In genomic region chr2:102872436-102872835, GRCm38 (mm10) we compare ENCODE assay signal across 22 mouse cellular contexts.
"Had no signal": no experiment of that assay in that cellular context is flagged by ENCODE, and none has a peak within 500 bp of the region (broad histone marks: within the 10 kb centered on the region; RNA-seq: fewer than 3 reads in every experiment).

No protein-coding gene starts in this region.

- H3K4me1 ChIP-seq: midbrain, embryonic 15.5 days had no signal

- H3K27ac ChIP-seq: left cerebral cortex, adult 2 months; limb, embryonic 12.5 days; limb, embryonic 15.5 days; liver, embryonic 14.5 days; macrophage; midbrain, embryonic 15.5 days; neural tube, embryonic 13.5 days; stomach, postnatal 0 days had no signal

- H3K4me3 ChIP-seq: left cerebral cortex, adult 2 months; limb, embryonic 12.5 days; limb, embryonic 15.5 days; midbrain, embryonic 15.5 days; neural tube, embryonic 13.5 days had no signal

- DNase-seq: kidney, adult 8-10 months; kidney, postnatal 25 days; layer of hippocampus, postnatal 36 days; liver, postnatal 0 days; lung, embryonic 14.5 days; right cerebral cortex, postnatal 14 days; right cerebral cortex, postnatal 4 days; thymus, adult 2 months; thymus, postnatal 14 days; thymus, postnatal 4 days had no signal

- H3K9ac ChIP-seq: limb, embryonic 12.5 days; limb, embryonic 15.5 days; liver, embryonic 14.5 days; liver, postnatal 0 days; lung, embryonic 14.5 days; midbrain, embryonic 15.5 days; neural tube, embryonic 13.5 days had no signal

- H3K9me3 ChIP-seq: limb, embryonic 12.5 days; limb, embryonic 15.5 days; midbrain, embryonic 15.5 days; neural tube, embryonic 13.5 days had no signal

- ATAC-seq: intestine, embryonic 16.5 days; liver, postnatal 0 days; lung, postnatal 0 days; midbrain, embryonic 15.5 days had no signal

- H3K27me3 ChIP-seq: limb, embryonic 12.5 days; limb, embryonic 15.5 days; midbrain, embryonic 15.5 days; neural tube, embryonic 13.5 days had no signal

- H3K4me2 ChIP-seq: limb, embryonic 12.5 days; limb, embryonic 15.5 days; liver, embryonic 11.5 days; lung, embryonic 14.5 days; midbrain, embryonic 11.5 days; midbrain, embryonic 15.5 days; neural tube, embryonic 13.5 days had no signal

- H3K36me3 ChIP-seq: limb, embryonic 12.5 days; limb, embryonic 15.5 days; midbrain, embryonic 15.5 days; neural tube, embryonic 13.5 days had no signal
